Mouse (Mus musculus): ENCODE measurements around the gene Dnm3. TPM values are rescaled to one million over a fixed set of nuclear protein-coding genes. Genes with fewer than 3 reads are reported as not detected.

The Dnm3 gene
- polyA plus RNA-seq, 1 experiment from 2014 or later, result 7.2 TPM

- H3K27ac ChIP-seq (ENCODE audit: low read depth, low read length), result no peak overlapping the region
- ATAC-seq (replicated peaks; ENCODE audit: low FRiP score) (no peak), DNase-seq (ENCODE audit: low spot score) (no peak)
- H3K4me3 ChIP-seq (ENCODE audit: low read depth, low read length), result no peak overlapping the region
- H3K4me1 ChIP-seq (replicated peaks; ENCODE audit: control insufficient read depth, insufficient read depth, low read length), result no peaks in the 10 kb centered on the region
- no peak overlapping the region for H3K4me2 ChIP-seq (ENCODE audit: low read depth, low read length, severe bottlenecking)
- no peaks in the 10 kb centered on the region for H3K27me3 ChIP-seq (ENCODE audit: control insufficient read depth, insufficient read depth, low read length)
- no peaks in the 10 kb centered on the region for H3K36me3 ChIP-seq (ENCODE audit: control insufficient read depth, insufficient read depth, low read length)
- 84% methylated on average over 9 of the region's 9 CpGs for WGBS
- no peaks in the 10 kb centered on the region for H3K9me3 ChIP-seq (ENCODE audit: control insufficient read depth, low read length)
- H3K9ac ChIP-seq (ENCODE audit: low read length), result no peak overlapping the region
These were observed 383.9 kb downstream of the Dnm3 start for GRCm38 (mm10) chr1:162093806-162094522.

GRCm38 (mm10) chr1:162092899-162093659, 384.8 kb downstream of the Dnm3 start:
- no peaks in the 10 kb centered on the region for H3K27me3 ChIP-seq (ENCODE audit: control insufficient read depth, insufficient read depth, low read length)
- H3K4me3 ChIP-seq (ENCODE audit: low read depth, low read length), result no peak overlapping the region
- H3K9me3 ChIP-seq (ENCODE audit: control insufficient read depth, low read length), result no peaks in the 10 kb centered on the region
- WGBS, result 79% methylated on average over 3 of the region's 3 CpGs
- DNase-seq (ENCODE audit: low spot score), result no peak
- no peak overlapping the region for H3K4me2 ChIP-seq (ENCODE audit: low read depth, low read length, severe bottlenecking)
- H3K4me1 ChIP-seq (replicated peaks; ENCODE audit: control insufficient read depth, insufficient read depth, low read length), result no peaks in the 10 kb centered on the region
- H3K36me3 ChIP-seq (ENCODE audit: control insufficient read depth, insufficient read depth, low read length), result no peaks in the 10 kb centered on the region
- no peak for ATAC-seq (replicated peaks; ENCODE audit: low FRiP score)
- H3K9ac ChIP-seq (ENCODE audit: low read length), result no peak overlapping the region
- H3K27ac ChIP-seq (ENCODE audit: low read depth, low read length), result no peak overlapping the region

GRCm38 (mm10) chr1:162092401-162092800, 385.4 kb downstream of the Dnm3 start:
- Histone ChIP-seq H3K9ac (ENCODE audit: low read length) (no peak overlapping the region), H3K36me3 (ENCODE audit: control insufficient read depth, insufficient read depth, low read length) (no peaks in the 10 kb centered on the region), H3K9me3 (ENCODE audit: control insufficient read depth, low read length) (no peaks in the 10 kb centered on the region), H3K27me3 (ENCODE audit: control insufficient read depth, insufficient read depth, low read length) (no peaks in the 10 kb centered on the region), H3K27ac (ENCODE audit: low read depth, low read length) (no peak overlapping the region), H3K4me1 (replicated peaks; ENCODE audit: control insufficient read depth, insufficient read depth, low read length) (no peaks in the 10 kb centered on the region), H3K4me2 (ENCODE audit: low read depth, low read length, severe bottlenecking) (no peak overlapping the region), H3K4me3 (ENCODE audit: low read depth, low read length) (no peak overlapping the region)
- ATAC-seq (replicated peaks; ENCODE audit: low FRiP score) (no peak), DNase-seq (ENCODE audit: low spot score) (no peak)
- 90% methylated on average over 8 of the region's 8 CpGs for WGBS

DNA sequence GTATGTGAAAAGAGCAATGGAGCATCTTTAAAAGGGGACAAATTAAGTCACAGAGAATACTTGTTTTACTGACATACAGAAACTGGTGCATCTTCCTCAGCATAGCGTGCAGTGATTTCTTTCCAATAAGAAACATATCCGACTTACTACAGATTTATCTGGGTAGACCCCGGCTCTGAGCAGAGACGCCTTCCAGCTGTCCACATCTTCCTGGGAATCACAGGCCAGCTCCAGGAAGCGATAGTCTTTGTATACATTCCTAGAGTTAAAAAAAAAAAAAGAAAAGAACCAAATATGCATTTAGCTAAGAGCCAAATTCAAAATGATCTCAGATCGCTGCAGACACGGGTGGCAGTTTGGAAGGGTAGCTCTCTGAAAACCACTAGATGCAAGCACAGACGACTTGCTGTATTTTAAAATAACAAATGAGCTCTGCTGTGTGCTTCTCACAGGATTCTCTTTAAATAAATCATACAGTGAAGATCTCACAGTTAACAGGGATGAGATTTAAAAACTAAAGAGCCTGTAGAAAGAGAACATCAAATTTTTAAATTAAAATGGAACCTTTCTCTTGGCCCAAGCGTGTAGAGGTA, 393.9 kb downstream of the Dnm3 start:
- DNase-seq (ENCODE audit: low spot score) (no peak), ATAC-seq (replicated peaks; ENCODE audit: low FRiP score) (no peak)
- no peaks in the 10 kb centered on the region for H3K27me3 ChIP-seq (ENCODE audit: control insufficient read depth, insufficient read depth, low read length)
- H3K4me2 ChIP-seq (ENCODE audit: low read depth, low read length, severe bottlenecking), result no peak overlapping the region
- no peak overlapping the region for H3K9ac ChIP-seq (ENCODE audit: low read length)
- no peaks in the 10 kb centered on the region for H3K9me3 ChIP-seq (ENCODE audit: control insufficient read depth, low read length)
- WGBS, result 84% methylated on average over 9 of the region's 9 CpGs
- no peak overlapping the region for H3K27ac ChIP-seq (ENCODE audit: low read depth, low read length)
- no peaks in the 10 kb centered on the region for H3K4me1 ChIP-seq (replicated peaks; ENCODE audit: control insufficient read depth, insufficient read depth, low read length)
- no peak overlapping the region for H3K4me3 ChIP-seq (ENCODE audit: low read depth, low read length)
- no peaks in the 10 kb centered on the region for H3K36me3 ChIP-seq (ENCODE audit: control insufficient read depth, insufficient read depth, low read length)

- no peaks in the 10 kb centered on the region for H3K27me3 ChIP-seq (ENCODE audit: control insufficient read depth, insufficient read depth, low read length)
- no peak overlapping the region for H3K4me3 ChIP-seq (ENCODE audit: low read depth, low read length)
- H3K4me1 ChIP-seq (replicated peaks; ENCODE audit: control insufficient read depth, insufficient read depth, low read length), result no peaks in the 10 kb centered on the region
- H3K9ac ChIP-seq (ENCODE audit: low read length), result no peak overlapping the region
- no peaks in the 10 kb centered on the region for H3K36me3 ChIP-seq (ENCODE audit: control insufficient read depth, insufficient read depth, low read length)
- 88% methylated on average over 2 of the region's 2 CpGs for WGBS
- H3K9me3 ChIP-seq (ENCODE audit: control insufficient read depth, low read length), result no peaks in the 10 kb centered on the region
- ATAC-seq (replicated peaks; ENCODE audit: low FRiP score) (no peak), DNase-seq (ENCODE audit: low spot score) (no peak)
- H3K27ac ChIP-seq (ENCODE audit: low read depth, low read length), result no peak overlapping the region
- no peak overlapping the region for H3K4me2 ChIP-seq (ENCODE audit: low read depth, low read length, severe bottlenecking)
These were observed 394.5 kb downstream of the Dnm3 start for GRCm38 (mm10) chr1:162083354-162083753.

- 86% methylated on average over 7 of the region's 7 CpGs for WGBS
- no peak for DNase-seq (ENCODE audit: low spot score)
- no peaks in the 10 kb centered on the region for H3K4me1 ChIP-seq (replicated peaks; ENCODE audit: control insufficient read depth, insufficient read depth, low read length)
- ATAC-seq (replicated peaks; ENCODE audit: low FRiP score), result no peak
- no peak overlapping the region for H3K4me3 ChIP-seq (ENCODE audit: low read depth, low read length)
- H3K9ac ChIP-seq (ENCODE audit: low read length), result no peak overlapping the region
- H3K4me2 ChIP-seq (ENCODE audit: low read depth, low read length, severe bottlenecking), result no peak overlapping the region
- no peaks in the 10 kb centered on the region for H3K27me3 ChIP-seq (ENCODE audit: control insufficient read depth, insufficient read depth, low read length)
- no peaks in the 10 kb centered on the region for H3K9me3 ChIP-seq (ENCODE audit: control insufficient read depth, low read length)
- no peaks in the 10 kb centered on the region for H3K36me3 ChIP-seq (ENCODE audit: control insufficient read depth, insufficient read depth, low read length)
- no peak overlapping the region for H3K27ac ChIP-seq (ENCODE audit: low read depth, low read length)
These were observed 395.1 kb downstream of the Dnm3 start for GRCm38 (mm10) chr1:162082711-162083110.

DNA sequence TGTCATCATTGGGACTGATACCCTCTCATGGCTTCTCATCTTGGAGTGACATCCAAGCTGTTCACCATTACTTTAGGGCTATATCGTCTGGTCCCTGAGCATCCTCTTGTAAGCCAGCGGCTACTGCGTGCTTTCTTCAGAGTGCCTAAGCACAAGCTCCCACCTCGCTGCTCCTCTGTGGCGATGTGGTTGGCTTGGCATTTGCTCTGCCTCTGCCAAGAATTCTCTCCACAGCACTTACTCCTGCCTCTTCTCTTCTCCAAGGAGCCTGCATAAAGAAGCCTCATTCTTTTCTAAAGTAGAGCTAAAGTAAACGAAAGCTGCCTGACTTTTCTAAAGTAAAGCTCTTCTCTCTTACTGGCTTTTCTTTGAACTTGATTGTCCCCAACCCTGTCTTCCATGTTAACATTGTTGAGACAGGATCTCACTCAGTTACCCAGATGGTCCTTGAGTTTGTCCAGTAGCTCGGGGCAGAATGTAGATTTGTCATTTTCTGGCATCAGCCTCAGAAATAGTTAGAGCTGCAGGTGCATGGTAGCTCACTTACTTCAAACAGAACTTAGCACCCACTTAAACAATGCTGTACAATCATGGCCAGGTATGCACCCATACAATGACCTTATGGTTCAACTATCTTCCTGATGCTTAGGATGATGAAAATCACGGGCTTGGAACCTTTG, 396.0 kb downstream of the Dnm3 start:
- Histone ChIP-seq H3K4me2 (ENCODE audit: low read depth, low read length, severe bottlenecking) (no peak overlapping the region), H3K36me3 (ENCODE audit: control insufficient read depth, insufficient read depth, low read length) (no peaks in the 10 kb centered on the region), H3K4me1 (replicated peaks; ENCODE audit: control insufficient read depth, insufficient read depth, low read length) (no peaks in the 10 kb centered on the region), H3K4me3 (ENCODE audit: low read depth, low read length) (no peak overlapping the region), H3K27ac (ENCODE audit: low read depth, low read length) (no peak overlapping the region), H3K27me3 (ENCODE audit: control insufficient read depth, insufficient read depth, low read length) (no peaks in the 10 kb centered on the region), H3K9me3 (ENCODE audit: control insufficient read depth, low read length) (no peaks in the 10 kb centered on the region), H3K9ac (ENCODE audit: low read length) (no peak overlapping the region)
- DNase-seq (ENCODE audit: low spot score) (no peak), ATAC-seq (replicated peaks; ENCODE audit: low FRiP score) (no peak)
- WGBS, result 86% methylated on average over 8 of the region's 8 CpGs

- Histone ChIP-seq H3K4me2 (ENCODE audit: low read depth, low read length, severe bottlenecking) (no peak overlapping the region), H3K9me3 (ENCODE audit: control insufficient read depth, low read length) (no peaks in the 10 kb centered on the region), H3K27ac (ENCODE audit: low read depth, low read length) (no peak overlapping the region), H3K36me3 (ENCODE audit: control insufficient read depth, insufficient read depth, low read length) (no peaks in the 10 kb centered on the region), H3K4me3 (ENCODE audit: low read depth, low read length) (no peak overlapping the region), H3K4me1 (replicated peaks; ENCODE audit: control insufficient read depth, insufficient read depth, low read length) (no peaks in the 10 kb centered on the region), H3K9ac (ENCODE audit: low read length) (no peak overlapping the region), H3K27me3 (ENCODE audit: control insufficient read depth, insufficient read depth, low read length) (no peaks in the 10 kb centered on the region)
- ATAC-seq (replicated peaks; ENCODE audit: low FRiP score) (no peak), DNase-seq (ENCODE audit: low spot score) (no peak)
- 93% methylated on average over 7 of the region's 7 CpGs for WGBS
These were observed 397.8 kb downstream of the Dnm3 start for GRCm38 (mm10) chr1:162079989-162080388.

Measured in forebrain, embryonic 11.5 days (tissue).